Mouse (Mus musculus): ENCODE data around the gene Ccdc169.

DNA sequence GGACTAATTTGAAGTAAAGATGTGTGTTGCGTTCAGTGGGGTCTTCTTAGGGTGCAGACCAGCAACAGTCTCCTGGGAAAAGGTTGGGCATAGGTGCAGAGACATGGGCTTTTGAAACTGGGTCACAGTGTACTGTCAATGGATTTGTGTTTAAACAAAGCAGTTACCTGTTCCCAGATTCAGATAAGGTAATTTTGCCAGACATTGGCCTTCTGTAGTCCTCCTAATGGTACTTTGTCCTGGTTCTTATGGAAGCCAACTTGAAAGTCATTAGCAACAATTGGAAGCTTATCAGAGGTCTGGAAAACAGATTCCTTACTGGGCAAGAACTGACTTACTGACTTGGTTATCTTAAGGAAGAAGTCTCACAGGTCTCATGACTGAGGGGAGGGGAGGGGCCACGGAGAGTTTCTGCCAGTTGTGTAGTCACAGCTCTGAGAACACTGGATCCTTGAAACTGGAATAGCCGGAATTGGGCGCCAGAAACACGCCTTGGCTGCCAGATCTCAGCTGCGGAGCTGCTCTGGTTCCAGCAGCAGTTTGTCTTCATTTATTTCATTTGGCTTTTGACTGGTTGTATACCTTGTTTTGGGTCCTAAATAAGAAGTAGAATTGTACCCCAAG, 17.8 kb upstream of the Ccdc169 start:
- no peak for TF ChIP-seq EP300 (IDR thresholded peaks at IDR 0.05)
- no peak for TF ChIP-seq CTCF (IDR thresholded peaks at IDR 0.05)

All from lung, postnatal 0 days (tissue).